28 mouse cellular contexts compared by ENCODE assay signal in genomic region chr15:39998063-39998462, GRCm38 (mm10).
"Had no signal": no experiment of that assay in that cellular context is flagged by ENCODE, and none has a peak within 500 bp of the region (broad histone marks: within the 10 kb centered on the region; RNA-seq: fewer than 3 reads in every experiment).

No protein-coding gene starts in this region.

- H3K4me3 ChIP-seq: embryonic facial prominence, embryonic 10.5 days; embryonic facial prominence, embryonic 12.5 days; embryonic facial prominence, embryonic 13.5 days; embryonic facial prominence, embryonic 15.5 days; erythroblast, embryonic 14.5 days; forebrain, embryonic 10.5 days; forebrain, embryonic 12.5 days; forebrain, embryonic 13.5 days; forebrain, embryonic 15.5 days; gastrocnemius, adult 2 months had no signal

- H3K27ac ChIP-seq: embryonic facial prominence, embryonic 10.5 days; embryonic facial prominence, embryonic 12.5 days; embryonic facial prominence, embryonic 13.5 days; embryonic facial prominence, embryonic 15.5 days; forebrain, embryonic 10.5 days; forebrain, embryonic 12.5 days; forebrain, embryonic 13.5 days; forebrain, embryonic 15.5 days; gastrocnemius, adult 2 months had no signal

- H3K4me2 ChIP-seq: embryonic facial prominence, embryonic 12.5 days; embryonic facial prominence, embryonic 13.5 days; embryonic facial prominence, embryonic 15.5 days; forebrain, embryonic 12.5 days; forebrain, embryonic 13.5 days; forebrain, embryonic 15.5 days had no signal

- DNase-seq: cerebellum, adult 2 months; cerebellum, adult 8-10 months; cerebellum, adult 9-10 months; cerebellum, adult 9-11 months; cerebellum, postnatal 10 days; cerebellum, postnatal 14 days; cerebellum, postnatal 25 days; cerebellum, postnatal 36 days; embryo, embryonic 11 days; forebrain, postnatal 0 days; gastrocnemius, adult 2 months; gastrocnemius, postnatal 10 days; gastrocnemius, postnatal 14 days; gastrocnemius, postnatal 25 days; gastrocnemius, postnatal 36 days; heart, adult 11 months; heart, adult 18-20 months had no signal

- H3K4me1 ChIP-seq: embryonic facial prominence, embryonic 12.5 days; embryonic facial prominence, embryonic 15.5 days; forebrain, embryonic 10.5 days; forebrain, embryonic 12.5 days; forebrain, embryonic 13.5 days; forebrain, embryonic 15.5 days had no signal

- H3K36me3 ChIP-seq: embryonic facial prominence, embryonic 10.5 days; embryonic facial prominence, embryonic 12.5 days; embryonic facial prominence, embryonic 13.5 days; embryonic facial prominence, embryonic 15.5 days; forebrain, embryonic 10.5 days; forebrain, embryonic 12.5 days; forebrain, embryonic 15.5 days had no signal

- H3K27me3 ChIP-seq: embryonic facial prominence, embryonic 12.5 days; embryonic facial prominence, embryonic 13.5 days; embryonic facial prominence, embryonic 15.5 days; forebrain, embryonic 12.5 days; forebrain, embryonic 13.5 days; forebrain, embryonic 15.5 days had no signal

- H3K9ac ChIP-seq: embryonic facial prominence, embryonic 12.5 days; embryonic facial prominence, embryonic 13.5 days; embryonic facial prominence, embryonic 15.5 days; forebrain, embryonic 12.5 days; forebrain, embryonic 13.5 days; forebrain, embryonic 15.5 days; forebrain, postnatal 0 days had no signal

- H3K9me3 ChIP-seq: embryonic facial prominence, embryonic 10.5 days; embryonic facial prominence, embryonic 12.5 days; embryonic facial prominence, embryonic 13.5 days; embryonic facial prominence, embryonic 15.5 days; forebrain, embryonic 10.5 days; forebrain, embryonic 12.5 days; forebrain, embryonic 13.5 days; forebrain, embryonic 15.5 days had no signal

- ATAC-seq: forebrain, embryonic 13.5 days; forebrain, embryonic 14.5 days; forebrain, embryonic 15.5 days; forebrain, embryonic 16.5 days; forebrain, postnatal 0 days had no signal
